Mouse (Mus musculus) forebrain, postnatal 0 days (tissue): ENCODE data around the gene Prdx6b. TPM values are rescaled to one million over a fixed set of nuclear protein-coding genes. Genes with fewer than 3 reads are reported as not detected.

Experiments
- ATAC-seq: fragments of 200-750 bp; cut with Nextera tagmentation; 2 replicates; pipeline ENCODE4 v1.8.0; 2017; ENCODE audit warnings: mild to moderate bottlenecking, moderate library complexity
- DNase-seq: peaks from one replicate; pipeline ENCODE4 v3.0.0-alpha.2; 2015
- H3K27ac ChIP-seq: fragments of 300-500 bp; sonication (generic); 2 replicates; pipeline ENCODE4 v1.5.1; 2014; ENCODE audit warnings: low read depth, mild to moderate bottlenecking, antibody characterized with exemption, low read length, moderate library complexity, mixed read lengths
- H3K27me3 ChIP-seq: fragments of 300-500 bp; sonication (generic); 2 replicates; pipeline ENCODE4 v1.6.1; 2014; ENCODE audit warnings: mild to moderate bottlenecking, low read length, mixed read lengths; ENCODE audit not compliant: insufficient read depth
- H3K36me3 ChIP-seq: fragments of 300-500 bp; sonication (generic); 2 replicates; pipeline ENCODE4 v1.6.1; 2014; ENCODE audit warnings: mild to moderate bottlenecking, moderate library complexity; ENCODE audit not compliant: insufficient read depth
- H3K4me1 ChIP-seq: fragments of 300-500 bp; sonication (generic); 2 replicates; pipeline ENCODE4 v1.6.1; 2014; ENCODE audit warnings: antibody characterized with exemption; ENCODE audit not compliant: insufficient read depth
- H3K4me2 ChIP-seq: fragments of 300-500 bp; sonication (generic); 2 replicates; pipeline ENCODE4 v1.6.1; 2014; ENCODE audit warnings: low read depth, mild to moderate bottlenecking, moderate library complexity
- H3K4me3 ChIP-seq: fragments of 300-500 bp; sonication (generic); 2 replicates; pipeline ENCODE4 v1.5.1; 2014; ENCODE audit warnings: low read depth, low read length, mixed read lengths
- H3K9ac ChIP-seq: fragments of 300-500 bp; sonication (generic); 2 replicates; pipeline ENCODE4 v1.6.1; 2014; ENCODE audit warnings: mild to moderate bottlenecking
- H3K9me3 ChIP-seq: fragments of 300-500 bp; sonication (generic); 2 replicates; pipeline ENCODE4 v1.6.1; 2016; ENCODE audit warnings: low read length
- CTCF ChIP-seq: sonication (generic); IDR thresholded peaks from 2 replicates; pipeline ENCODE4 v1.5.1; 2016; ENCODE audit warnings: antibody characterized with exemption, control low read depth, low read depth
- WGBS: fragments of 180-500 bp; shearing (Covaris S2); extraction: QIAGEN DNeasy Blood & Tissue Kit; methylation state at CpG from one replicate; pipeline ENCODE4 v1.1.7; 2014; 5-methylcytosine and 5-hydroxymethylcytosine counted together
- polyA plus RNA-seq: library from polyadenylated mRNA; unstranded; fragments of >200 nt; fragmentation: Nextera tagmentation; extraction: Ambion mirVana; gene quantifications from 2 replicates; pipeline ENCODE4 v1.2.1, GENCODE M21; 2015
- total RNA-seq: library from RNA; depleted of rRNA; stranded (reverse); fragments of >200 nt; gene quantifications from 2 replicates; pipeline ENCODE4 v1.2.3, GENCODE M21; 2014

Prdx6b gene
- total and polyA plus RNA-seq, 2 experiments from 2014 or later = not detected

DNA sequence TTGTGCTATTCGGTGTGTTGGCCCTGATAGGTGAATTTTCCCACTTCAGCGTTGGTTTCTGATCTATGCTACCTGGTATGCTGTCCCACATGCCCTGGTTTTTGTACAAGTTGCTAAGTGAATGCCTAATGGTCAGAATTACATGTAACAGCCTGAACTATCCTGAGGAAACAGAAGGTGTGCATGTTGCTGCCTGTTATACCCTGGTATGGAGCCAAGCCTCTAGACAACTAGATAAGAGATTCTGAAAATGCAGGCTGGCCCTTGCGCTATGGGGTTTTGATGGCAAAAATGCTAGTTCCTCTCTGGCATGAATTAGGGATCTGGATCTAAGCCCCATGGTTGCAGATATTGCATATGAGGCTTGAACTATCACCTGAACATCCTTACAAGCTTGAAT is 15.4 kb downstream of the Prdx6b start:
- no peak for ATAC-seq
- TF ChIP-seq CTCF = no peak

DNA sequence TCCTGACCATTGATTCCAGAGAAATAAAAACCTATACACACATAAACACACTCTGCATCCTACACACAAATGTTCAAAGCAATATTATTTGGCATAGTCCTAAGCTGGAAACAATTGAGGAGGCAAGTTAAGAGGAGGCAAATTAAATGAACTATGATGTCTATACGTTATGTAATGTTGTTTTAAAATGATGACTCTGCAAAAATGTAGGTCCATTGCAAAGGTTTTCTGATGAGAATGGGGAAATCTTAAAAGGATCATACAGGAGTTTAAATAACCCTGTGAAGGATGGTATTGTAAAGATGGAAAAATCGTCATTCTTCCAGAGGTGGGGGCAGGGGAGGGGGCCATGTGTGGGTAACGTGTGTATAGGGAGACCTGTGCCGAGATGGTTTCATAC is 17.5 kb downstream of the Prdx6b start:
- Histone ChIP-seq H3K4me1 (no peaks in the 10 kb centered on the region), H3K9ac (no peak overlapping the region), H3K27ac (no peak overlapping the region), H3K4me3 (no peak overlapping the region), H3K4me2 (no peak overlapping the region), H3K36me3 (no peaks in the 10 kb centered on the region), H3K9me3 (no peaks in the 10 kb centered on the region), H3K27me3 (no peaks in the 10 kb centered on the region)
- WGBS = 68% methylated on average over 4 of the region's 4 CpGs
- ATAC-seq (no peak), DNase-seq (no peak)
- TF ChIP-seq CTCF = no peak

More for the DNA sequence above, 15.4 kb downstream of the Prdx6b start:
- Histone ChIP-seq H3K4me2 (no peak overlapping the region), H3K27me3 (no peaks in the 10 kb centered on the region), H3K9ac (no peak overlapping the region), H3K27ac (no peak overlapping the region), H3K4me1 (no peaks in the 10 kb centered on the region), H3K36me3 (no peaks in the 10 kb centered on the region), H3K4me3 (no peak overlapping the region), H3K9me3 (no peaks in the 10 kb centered on the region)
- WGBS = 90% methylated on average over 3 of the region's 3 CpGs
- no peak for DNase-seq

DNA sequence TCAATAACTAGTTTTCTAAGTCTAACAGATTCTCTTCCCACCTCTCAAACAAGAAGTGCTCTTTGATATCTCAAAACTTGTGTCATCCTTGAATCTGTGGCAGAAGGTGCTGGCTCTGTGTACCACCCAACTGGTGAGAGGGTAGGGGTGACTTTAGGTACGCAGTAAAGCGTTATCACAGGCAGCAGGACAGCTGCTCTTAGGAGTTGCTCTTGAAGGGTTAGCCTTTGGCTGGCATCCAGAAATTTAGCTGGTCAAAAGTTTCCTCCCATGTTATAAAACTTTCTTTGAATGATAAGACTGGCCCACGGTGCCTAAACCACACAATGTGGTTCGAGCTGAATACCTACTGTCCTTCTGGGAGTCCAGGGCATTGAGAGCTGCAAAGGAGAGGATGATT is 18.5 kb downstream of the Prdx6b start:
- H3K4me2 ChIP-seq = no peak overlapping the region
- H3K4me3 ChIP-seq = no peak overlapping the region
- 68% methylated on average over 4 of the region's 4 CpGs for WGBS
- H3K4me1 ChIP-seq = no peaks in the 10 kb centered on the region
- no peak overlapping the region for H3K27ac ChIP-seq
- H3K36me3 ChIP-seq = no peaks in the 10 kb centered on the region
- H3K9ac ChIP-seq = no peak overlapping the region
- no peaks in the 10 kb centered on the region for H3K27me3 ChIP-seq
- DNase-seq = no peak
- no peaks in the 10 kb centered on the region for H3K9me3 ChIP-seq
- ATAC-seq = no peak
- no peak for TF ChIP-seq CTCF

DNA sequence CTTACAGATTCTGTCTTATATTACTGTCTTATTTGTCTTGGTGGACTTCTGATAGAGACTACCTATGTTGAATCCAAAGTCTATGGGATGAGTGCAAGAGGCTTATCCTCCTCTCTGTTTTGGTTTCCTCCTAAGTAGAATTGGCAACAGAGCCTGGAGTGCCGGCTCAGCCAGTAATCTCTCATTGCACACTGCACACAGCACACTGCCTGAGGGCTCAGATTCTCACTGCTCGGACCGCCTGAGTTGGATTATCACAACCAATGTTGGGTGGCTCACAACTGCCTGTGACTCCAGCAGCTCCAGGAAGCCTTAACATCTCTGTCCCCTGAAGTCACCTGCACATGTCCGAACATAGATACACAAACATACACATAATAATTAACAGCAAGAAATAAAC is 19.1 kb downstream of the Prdx6b start:
- Histone ChIP-seq H3K4me2 (no peak overlapping the region), H3K9ac (no peak overlapping the region), H3K36me3 (no peaks in the 10 kb centered on the region), H3K4me1 (peaks cover 3% of the 10 kb centered on the region; the same call in 1 of the 2 replicates), H3K27ac (no peak overlapping the region), H3K4me3 (no peak overlapping the region), H3K27me3 (no peaks in the 10 kb centered on the region), H3K9me3 (no peaks in the 10 kb centered on the region)
- no peak for DNase-seq
- TF ChIP-seq CTCF = no peak
- 65% methylated on average over 4 of the region's 4 CpGs for WGBS
- no peak for ATAC-seq

DNA sequence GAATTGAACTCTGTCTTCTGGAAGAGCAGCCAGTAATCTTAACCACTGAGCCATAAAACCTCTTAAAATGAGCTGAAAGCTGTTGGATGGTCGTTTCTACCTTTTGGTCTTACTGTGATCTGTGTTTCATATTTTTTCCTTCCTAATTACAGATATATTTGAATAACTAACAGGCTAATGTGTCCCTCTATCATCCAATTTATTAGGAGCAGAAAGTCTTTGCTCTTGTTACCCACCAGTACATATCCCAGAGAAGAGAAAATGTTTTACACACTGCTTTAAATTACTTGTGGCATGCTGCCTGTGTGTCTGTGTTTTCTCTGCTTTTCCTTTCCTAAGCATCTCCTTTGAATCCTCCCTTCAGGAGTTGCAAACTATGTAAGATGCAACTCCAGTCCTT is 21.9 kb downstream of the Prdx6b start:
- Histone ChIP-seq H3K9ac (no peak overlapping the region), H3K4me3 (no peak overlapping the region), H3K9me3 (no peaks in the 10 kb centered on the region), H3K27me3 (no peaks in the 10 kb centered on the region), H3K4me1 (peaks cover 6% of the 10 kb centered on the region; the same call in 1 of the 2 replicates), H3K27ac (no peak overlapping the region), H3K4me2 (no peak overlapping the region), H3K36me3 (no peaks in the 10 kb centered on the region)
- no peak for DNase-seq
- WGBS = 61% methylated on average over 1 of the region's 1 CpGs
- no peak for TF ChIP-seq CTCF
- no peak for ATAC-seq

DNA sequence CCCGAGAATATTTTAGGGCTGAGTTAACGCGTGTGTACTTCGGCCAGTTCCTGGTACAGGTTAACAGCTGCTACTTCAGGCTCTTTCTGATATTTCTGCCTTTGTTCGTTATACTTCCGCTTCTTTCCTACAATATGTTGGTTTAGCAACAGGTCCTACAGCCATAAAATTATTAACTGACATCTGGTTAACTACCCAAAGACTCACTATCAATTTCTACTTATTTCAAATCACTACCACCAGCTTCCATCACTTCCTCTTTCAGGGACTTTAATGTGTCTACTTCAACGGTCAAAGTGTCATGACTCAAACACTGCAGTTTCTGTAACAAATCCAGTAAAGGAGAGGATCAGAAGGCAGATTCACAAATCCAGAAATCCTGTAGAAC is 22.6 kb downstream of the Prdx6b start:
- Histone ChIP-seq H3K4me1 (peaks cover 6% of the 10 kb centered on the region; the same call in 1 of the 2 replicates), H3K27ac (peak overlapping the region; percentile 95), H3K9me3 (no peaks in the 10 kb centered on the region), H3K27me3 (no peaks in the 10 kb centered on the region), H3K36me3 (no peaks in the 10 kb centered on the region), H3K4me3 (peak overlapping the region; percentile 88), H3K4me2 (peak overlapping the region; percentile 67), H3K9ac (peak overlapping the region; percentile 93)
- no peak for DNase-seq
- ATAC-seq = peak; percentile 26; the same call in 1 of the 2 replicates
- TF ChIP-seq CTCF = no peak
- 49% methylated on average over 7 of the region's 7 CpGs for WGBS

DNA sequence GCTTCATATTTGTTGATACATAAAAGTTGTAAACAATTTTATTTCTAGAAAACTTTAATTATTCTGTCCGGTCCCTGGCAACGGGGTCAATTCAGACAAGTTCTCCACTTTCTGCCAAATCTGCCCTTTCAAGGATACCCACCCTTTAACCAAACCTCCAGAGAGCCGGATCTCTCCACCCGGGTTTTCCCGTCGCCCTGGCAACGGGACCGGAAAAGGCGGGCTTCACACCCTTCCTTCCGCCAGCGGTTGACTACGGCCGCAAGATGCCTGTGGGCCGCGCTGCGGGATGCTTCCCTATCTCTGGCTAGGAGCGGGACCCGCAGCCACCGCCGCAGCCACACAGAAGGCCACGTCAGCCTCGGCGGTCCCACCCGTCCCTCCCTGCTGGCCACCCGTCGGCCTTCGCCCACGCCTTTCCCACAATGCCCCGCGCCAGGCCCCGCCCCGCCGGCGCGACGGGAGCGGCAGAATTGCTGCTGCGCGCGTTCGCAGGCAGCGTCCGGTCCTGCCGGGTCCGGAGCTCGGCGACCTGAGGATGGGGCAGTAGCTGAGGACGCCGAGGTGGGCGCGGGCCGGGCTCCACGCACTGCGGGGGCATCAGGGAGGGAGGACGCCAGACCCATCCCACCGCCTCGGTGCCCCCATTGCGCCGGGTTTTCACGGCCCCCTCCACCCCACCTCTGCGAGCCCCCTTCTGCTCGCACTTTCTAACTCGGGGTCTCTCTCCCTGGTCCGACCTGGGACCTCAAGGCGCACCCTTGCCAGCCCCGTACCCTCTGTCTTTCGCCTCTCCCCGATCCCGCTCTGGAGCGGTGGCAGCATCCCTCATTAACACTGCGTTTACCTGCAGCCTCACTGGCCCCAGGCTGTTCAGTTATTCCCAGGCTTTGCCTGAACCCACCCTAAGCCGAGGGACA is 23.2 kb downstream of the Prdx6b start, which contains the start of gene Dnajc10:
Gene Dnajc10 (plus strand): TSS at position 225 of the 920 bp plus-strand sequence.
- TF ChIP-seq CTCF = 0 out of 2 replicates have a peak, but pooled peaks have one; percentile 1
- Histone ChIP-seq H3K36me3 (no peaks in the 10 kb centered on the region), H3K27ac (peak within 1 kb of the TSS; percentile 95), H3K4me1 (peaks cover 6% of the 10 kb centered on the region; the same call in 1 of the 2 replicates), H3K4me3 (peak within 1 kb of the TSS; percentile 88), H3K4me2 (peak within 1 kb of the TSS; percentile 67), H3K27me3 (no peaks in the 10 kb centered on the region), H3K9me3 (no peaks in the 10 kb centered on the region), H3K9ac (peak within 1 kb of the TSS; percentile 93)
- WGBS = under 1% methylated on average over 72 of the region's 72 CpGs
- DNase-seq (peak; percentile 93), ATAC-seq (peak; percentile 97)
